Mouse (Mus musculus): ENCODE measurements around the gene Tent2. TPM values are rescaled to one million over a fixed set of nuclear protein-coding genes. Genes with fewer than 3 reads are reported as not detected.
"Not testable (repeated sequence)": the region's sequence is repeated elsewhere in the genome, so short reads cannot be mapped to it uniquely, and the experiment has no call there.

Tent2 gene
- polyA plus RNA-seq, 1 experiment from 2014 or later, result 74.4 TPM

- no peak overlapping the region for H3K4me3 ChIP-seq (ENCODE audit: low read depth, low read length)
- 48% methylated on average over 1 of the region's 1 CpGs for WGBS
- H3K36me3 ChIP-seq (ENCODE audit: control insufficient read depth, insufficient read depth, low read length), result no peaks in the 10 kb centered on the region
- H3K9ac ChIP-seq (replicated peaks; ENCODE audit: low read depth, low read length), result no peak overlapping the region
- no peak overlapping the region for H3K27ac ChIP-seq (ENCODE audit: low read length)
- no peak for ATAC-seq (ENCODE audit: insufficient number of reproducible peaks, insufficient read depth, low FRiP score, low read depth)
- no peaks in the 10 kb centered on the region for H3K27me3 ChIP-seq (ENCODE audit: control insufficient read depth, insufficient read depth, low read length)
- no peaks in the 10 kb centered on the region for H3K4me1 ChIP-seq (ENCODE audit: control insufficient read depth, insufficient read depth, low read length)
- no peak overlapping the region for H3K4me2 ChIP-seq (replicated peaks; ENCODE audit: low read depth, low read length)
- H3K9me3 ChIP-seq (ENCODE audit: control insufficient read depth, low read depth, low read length), result no peaks in the 10 kb centered on the region
These were observed 19.6 kb upstream of the Tent2 start for GRCm38 (mm10) chr13:93211741-93212140.

- Histone ChIP-seq H3K4me1 (ENCODE audit: control insufficient read depth, insufficient read depth, low read length) (peaks cover 12% of the 10 kb centered on the region), H3K9ac (replicated peaks; ENCODE audit: low read depth, low read length) (no peak overlapping the region), H3K4me2 (replicated peaks; ENCODE audit: low read depth, low read length) (peak overlapping the region; percentile 53), H3K9me3 (ENCODE audit: control insufficient read depth, low read depth, low read length) (no peaks in the 10 kb centered on the region), H3K27me3 (ENCODE audit: control insufficient read depth, insufficient read depth, low read length) (no peaks in the 10 kb centered on the region), H3K27ac (ENCODE audit: low read length) (peak overlapping the region; percentile 53; the same call in 1 of the 2 replicates), H3K4me3 (ENCODE audit: low read depth, low read length) (peak overlapping the region; percentile 82), H3K36me3 (ENCODE audit: control insufficient read depth, insufficient read depth, low read length) (no peaks in the 10 kb centered on the region)
- 57% methylated on average over 5 of the region's 5 CpGs for WGBS
- ATAC-seq (ENCODE audit: insufficient number of reproducible peaks, insufficient read depth, low FRiP score, low read depth), result peak; percentile 12; the same call in 1 of the 2 replicates
These were observed 451 bp upstream of the Tent2 start for GRCm38 (mm10) chr13:93192646-93193026.

- Histone ChIP-seq H3K27ac (ENCODE audit: low read length) (no peak overlapping the region), H3K27me3 (ENCODE audit: control insufficient read depth, insufficient read depth, low read length) (no peaks in the 10 kb centered on the region), H3K4me2 (replicated peaks; ENCODE audit: low read depth, low read length) (no peak overlapping the region), H3K4me3 (ENCODE audit: low read depth, low read length) (no peak overlapping the region), H3K4me1 (ENCODE audit: control insufficient read depth, insufficient read depth, low read length) (peaks cover 12% of the 10 kb centered on the region), H3K9me3 (ENCODE audit: control insufficient read depth, low read depth, low read length) (no peaks in the 10 kb centered on the region), H3K36me3 (ENCODE audit: control insufficient read depth, insufficient read depth, low read length) (peaks cover 5% of the 10 kb centered on the region; the same call in 1 of the 2 replicates), H3K9ac (replicated peaks; ENCODE audit: low read depth, low read length) (no peak overlapping the region)
- WGBS, result 50% methylated on average over 2 of the region's 2 CpGs
- ATAC-seq (ENCODE audit: insufficient number of reproducible peaks, insufficient read depth, low FRiP score, low read depth), result no peak
These were observed 2.8 kb downstream of the Tent2 start for GRCm38 (mm10) chr13:93189416-93189815.

- Histone ChIP-seq H3K9me3 (ENCODE audit: control insufficient read depth, low read depth, low read length) (no peaks in the 10 kb centered on the region), H3K4me2 (replicated peaks; ENCODE audit: low read depth, low read length) (no peak overlapping the region), H3K27me3 (ENCODE audit: control insufficient read depth, insufficient read depth, low read length) (no peaks in the 10 kb centered on the region), H3K27ac (ENCODE audit: low read length) (no peak overlapping the region), H3K9ac (replicated peaks; ENCODE audit: low read depth, low read length) (no peak overlapping the region), H3K4me1 (ENCODE audit: control insufficient read depth, insufficient read depth, low read length) (peaks cover 12% of the 10 kb centered on the region), H3K36me3 (ENCODE audit: control insufficient read depth, insufficient read depth, low read length) (peaks cover 5% of the 10 kb centered on the region; the same call in 1 of the 2 replicates), H3K4me3 (ENCODE audit: low read depth, low read length) (no peak overlapping the region)
- WGBS, result 84% methylated on average over 3 of the region's 3 CpGs
- ATAC-seq (ENCODE audit: insufficient number of reproducible peaks, insufficient read depth, low FRiP score, low read depth), result no peak
These were observed 3.4 kb downstream of the Tent2 start for GRCm38 (mm10) chr13:93188738-93189137.

- not testable (repeated sequence) for H3K4me3 ChIP-seq (ENCODE audit: low read depth, low read length); H3K9ac ChIP-seq (replicated peaks; ENCODE audit: low read depth, low read length); ATAC-seq (ENCODE audit: insufficient number of reproducible peaks, insufficient read depth, low FRiP score, low read depth); H3K9me3 ChIP-seq (ENCODE audit: control insufficient read depth, low read depth, low read length); H3K27me3 ChIP-seq (ENCODE audit: control insufficient read depth, insufficient read depth, low read length); H3K27ac ChIP-seq (ENCODE audit: low read length); H3K4me2 ChIP-seq (replicated peaks; ENCODE audit: low read depth, low read length)
- Histone ChIP-seq H3K36me3 (ENCODE audit: control insufficient read depth, insufficient read depth, low read length) (peaks cover 14% of the 10 kb centered on the region; the same call in 1 of the 2 replicates), H3K4me1 (ENCODE audit: control insufficient read depth, insufficient read depth, low read length) (peaks cover 12% of the 10 kb centered on the region)
- 99% methylated on average over 5 of the region's 5 CpGs for WGBS
These were observed 4.4 kb downstream of the Tent2 start for GRCm38 (mm10) chr13:93187792-93188191.

GRCm38 (mm10) chr13:93180351-93180750 is 11.8 kb downstream of the Tent2 start:
- peaks cover 27% of the 10 kb centered on the region; the same call in 1 of the 2 replicates for H3K36me3 ChIP-seq (ENCODE audit: control insufficient read depth, insufficient read depth, low read length)
- no peak overlapping the region for H3K9ac ChIP-seq (replicated peaks; ENCODE audit: low read depth, low read length)
- H3K27me3 ChIP-seq (ENCODE audit: control insufficient read depth, insufficient read depth, low read length), result no peaks in the 10 kb centered on the region
- no peak overlapping the region for H3K4me2 ChIP-seq (replicated peaks; ENCODE audit: low read depth, low read length)
- H3K9me3 ChIP-seq (ENCODE audit: control insufficient read depth, low read depth, low read length), result no peaks in the 10 kb centered on the region
- no peak overlapping the region for H3K4me3 ChIP-seq (ENCODE audit: low read depth, low read length)
- WGBS, result 96% methylated on average over 1 of the region's 1 CpGs
- no peak for ATAC-seq (ENCODE audit: insufficient number of reproducible peaks, insufficient read depth, low FRiP score, low read depth)
- no peaks in the 10 kb centered on the region for H3K4me1 ChIP-seq (ENCODE audit: control insufficient read depth, insufficient read depth, low read length)
- no peak overlapping the region for H3K27ac ChIP-seq (ENCODE audit: low read length)

GRCm38 (mm10) chr13:93179522-93179921 is 12.7 kb downstream of the Tent2 start:
- H3K27ac ChIP-seq (ENCODE audit: low read length), result no peak overlapping the region
- H3K4me3 ChIP-seq (ENCODE audit: low read depth, low read length), result no peak overlapping the region
- no peaks in the 10 kb centered on the region for H3K4me1 ChIP-seq (ENCODE audit: control insufficient read depth, insufficient read depth, low read length)
- no peaks in the 10 kb centered on the region for H3K27me3 ChIP-seq (ENCODE audit: control insufficient read depth, insufficient read depth, low read length)
- H3K9me3 ChIP-seq (ENCODE audit: control insufficient read depth, low read depth, low read length), result no peaks in the 10 kb centered on the region
- H3K4me2 ChIP-seq (replicated peaks; ENCODE audit: low read depth, low read length), result no peak overlapping the region
- peaks cover 26% of the 10 kb centered on the region; the same call in 1 of the 2 replicates for H3K36me3 ChIP-seq (ENCODE audit: control insufficient read depth, insufficient read depth, low read length)
- H3K9ac ChIP-seq (replicated peaks; ENCODE audit: low read depth, low read length), result no peak overlapping the region
- no peak for ATAC-seq (ENCODE audit: insufficient number of reproducible peaks, insufficient read depth, low FRiP score, low read depth)
- WGBS, result 93% methylated on average over 2 of the region's 2 CpGs

- no peak overlapping the region for H3K9ac ChIP-seq (replicated peaks; ENCODE audit: low read depth, low read length)
- no peak overlapping the region for H3K4me3 ChIP-seq (ENCODE audit: low read depth, low read length)
- no peak for ATAC-seq (ENCODE audit: insufficient number of reproducible peaks, insufficient read depth, low FRiP score, low read depth)
- H3K27me3 ChIP-seq (ENCODE audit: control insufficient read depth, insufficient read depth, low read length), result no peaks in the 10 kb centered on the region
- peaks cover 19% of the 10 kb centered on the region for H3K36me3 ChIP-seq (ENCODE audit: control insufficient read depth, insufficient read depth, low read length)
- no peaks in the 10 kb centered on the region for H3K4me1 ChIP-seq (ENCODE audit: control insufficient read depth, insufficient read depth, low read length)
- no peaks in the 10 kb centered on the region for H3K9me3 ChIP-seq (ENCODE audit: control insufficient read depth, low read depth, low read length)
- no peak overlapping the region for H3K4me2 ChIP-seq (replicated peaks; ENCODE audit: low read depth, low read length)
- H3K27ac ChIP-seq (ENCODE audit: low read length), result no peak overlapping the region
These were observed 14.6 kb downstream of the Tent2 start for GRCm38 (mm10) chr13:93177571-93177970.

- Histone ChIP-seq H3K9me3 (ENCODE audit: control insufficient read depth, low read depth, low read length) (no peaks in the 10 kb centered on the region), H3K4me1 (ENCODE audit: control insufficient read depth, insufficient read depth, low read length) (no peaks in the 10 kb centered on the region), H3K9ac (replicated peaks; ENCODE audit: low read depth, low read length) (no peak overlapping the region), H3K27ac (ENCODE audit: low read length) (no peak overlapping the region), H3K4me2 (replicated peaks; ENCODE audit: low read depth, low read length) (no peak overlapping the region), H3K27me3 (ENCODE audit: control insufficient read depth, insufficient read depth, low read length) (no peaks in the 10 kb centered on the region), H3K4me3 (ENCODE audit: low read depth, low read length) (no peak overlapping the region), H3K36me3 (ENCODE audit: control insufficient read depth, insufficient read depth, low read length) (peaks cover 26% of the 10 kb centered on the region)
- 93% methylated on average over 4 of the region's 4 CpGs for WGBS
- ATAC-seq (ENCODE audit: insufficient number of reproducible peaks, insufficient read depth, low FRiP score, low read depth), result no peak
These were observed 28.9 kb downstream of the Tent2 start for GRCm38 (mm10) chr13:93163303-93163702.

All from stomach, embryonic 14.5 days (tissue).